Mouse (Mus musculus): ENCODE measurements around the gene Purb. TPM values are rescaled to one million over a fixed set of nuclear protein-coding genes. Genes with fewer than 3 reads are reported as not detected.

Purb gene
- polyA plus RNA-seq (2016; fragmentation: Nextera tagmentation; extraction: Ambion mirVana), result 15.9 and 17.9 TPM in 2 replicates

DNA sequence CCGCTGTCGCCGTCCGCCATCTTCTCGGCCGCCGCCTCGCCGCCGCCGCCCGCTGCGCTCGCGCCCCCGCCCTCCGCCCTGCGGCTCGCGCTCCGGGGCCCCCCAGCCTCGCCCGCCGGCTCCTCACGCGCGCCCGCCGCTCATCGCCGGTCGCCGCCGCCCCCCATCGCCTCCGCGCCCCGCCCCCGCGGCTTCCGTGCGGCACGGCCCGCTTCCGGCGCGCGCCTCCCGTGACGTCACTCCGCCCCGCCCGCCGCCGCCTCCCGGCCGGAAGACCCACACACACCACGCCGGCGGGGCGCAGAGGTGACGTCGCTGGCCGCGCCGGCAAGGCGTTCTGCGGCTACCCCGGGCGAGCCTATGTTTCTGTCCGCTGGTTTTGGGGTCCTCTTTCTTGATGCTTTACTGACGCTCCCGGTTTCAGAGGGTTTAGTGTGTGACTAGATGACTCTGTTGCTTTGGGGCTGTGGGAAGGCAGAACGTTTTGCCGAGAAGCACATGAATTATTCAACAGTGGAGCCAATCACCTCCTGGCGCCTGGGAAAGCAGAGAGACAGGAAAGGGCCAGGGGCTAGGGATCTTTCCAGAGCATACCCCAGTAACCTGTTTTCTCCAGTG lies at the start of gene Purb:
TSS of gene Purb (minus strand) at position 51 of the 618 bp plus-strand sequence.
- H3K4me3 ChIP-seq (replicated peaks), result peak within 1 kb of the TSS; percentile 99
- WGBS, result 0% methylated on average over 30 of the region's 76 CpGs

DNA sequence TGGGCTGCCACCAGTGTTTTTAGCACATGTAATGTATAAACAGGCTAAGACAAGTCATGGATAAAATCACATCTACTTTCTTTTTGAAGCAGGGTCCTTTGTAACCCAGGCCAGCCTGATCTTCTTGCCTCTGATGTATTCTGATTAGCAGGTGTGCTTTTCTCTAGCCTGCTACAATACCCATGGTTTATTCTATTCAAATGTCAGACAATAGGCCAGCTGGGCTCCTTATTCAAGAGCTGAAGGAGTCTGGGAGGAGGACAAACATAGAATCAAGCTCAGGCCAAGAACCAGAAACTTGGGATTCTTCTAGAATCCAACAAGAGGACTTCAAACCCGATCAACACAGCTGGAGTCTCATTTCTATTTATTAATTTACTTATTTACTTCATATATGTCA lies 49.5 kb upstream of the Purb start:
- no peak overlapping the region for H3K9ac ChIP-seq
- no peak overlapping the region for H3K4me2 ChIP-seq
- peaks cover 30% of the 10 kb centered on the region for H3K36me3 ChIP-seq (replicated peaks)
- no peaks in the 10 kb centered on the region for H3K9me3 ChIP-seq
- H3K27ac ChIP-seq, result no peak overlapping the region; the same call in 1 of the 2 replicates
- no peak overlapping the region for H3K4me3 ChIP-seq (replicated peaks)
- WGBS, result 42% methylated on average over 1 of the region's 1 CpGs
- peaks cover 23% of the 10 kb centered on the region for H3K4me1 ChIP-seq
- no peaks in the 10 kb centered on the region for H3K27me3 ChIP-seq
- ATAC-seq (ENCODE audit: low FRiP score), result no peak

More for the DNA sequence above, at the start of gene Purb:
- no peaks in the 10 kb centered on the region for H3K27me3 ChIP-seq
- peak within 1 kb of the TSS; percentile 86 for H3K4me2 ChIP-seq
- peak within 1 kb of the TSS; percentile 95 for H3K9ac ChIP-seq
- peak; percentile 95 for ATAC-seq (ENCODE audit: low FRiP score)
- no peaks in the 10 kb centered on the region for H3K9me3 ChIP-seq
- H3K36me3 ChIP-seq (replicated peaks), result 0 out of 2 replicates have a peak, but pooled peaks cover 6% of the 10 kb centered on the region
- peak within 1 kb of the TSS; percentile 97 for H3K27ac ChIP-seq
- H3K4me1 ChIP-seq, result peaks cover 31% of the 10 kb centered on the region

DNA sequence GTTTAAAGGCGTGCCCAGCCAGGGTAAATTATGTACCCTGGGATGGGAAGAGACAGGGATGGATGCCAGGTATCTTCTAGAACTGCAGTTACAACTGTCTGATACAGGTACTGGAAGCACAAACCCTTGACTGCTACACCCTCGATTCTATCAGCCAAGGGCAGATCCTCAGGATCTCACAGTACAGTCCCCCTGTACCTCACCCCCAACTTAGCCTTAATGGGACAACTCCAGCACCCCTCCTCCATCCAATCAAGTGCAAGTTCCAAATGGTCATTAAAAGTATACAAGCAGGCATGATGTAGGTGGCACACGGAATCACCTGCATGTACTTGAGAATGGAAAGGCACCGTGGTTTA lies 49.1 kb upstream of the Purb start:
- no peak overlapping the region for H3K4me3 ChIP-seq (replicated peaks)
- peak overlapping the region; percentile 51; the same call in 1 of the 2 replicates for H3K27ac ChIP-seq
- H3K36me3 ChIP-seq (replicated peaks), result peaks cover 30% of the 10 kb centered on the region
- no peaks in the 10 kb centered on the region for H3K9me3 ChIP-seq
- H3K9ac ChIP-seq, result no peak overlapping the region
- H3K27me3 ChIP-seq, result no peaks in the 10 kb centered on the region
- no peak overlapping the region for H3K4me2 ChIP-seq
- no peak for ATAC-seq (ENCODE audit: low FRiP score)
- 91% methylated on average over 4 of the region's 4 CpGs for WGBS
- peaks cover 23% of the 10 kb centered on the region for H3K4me1 ChIP-seq

DNA sequence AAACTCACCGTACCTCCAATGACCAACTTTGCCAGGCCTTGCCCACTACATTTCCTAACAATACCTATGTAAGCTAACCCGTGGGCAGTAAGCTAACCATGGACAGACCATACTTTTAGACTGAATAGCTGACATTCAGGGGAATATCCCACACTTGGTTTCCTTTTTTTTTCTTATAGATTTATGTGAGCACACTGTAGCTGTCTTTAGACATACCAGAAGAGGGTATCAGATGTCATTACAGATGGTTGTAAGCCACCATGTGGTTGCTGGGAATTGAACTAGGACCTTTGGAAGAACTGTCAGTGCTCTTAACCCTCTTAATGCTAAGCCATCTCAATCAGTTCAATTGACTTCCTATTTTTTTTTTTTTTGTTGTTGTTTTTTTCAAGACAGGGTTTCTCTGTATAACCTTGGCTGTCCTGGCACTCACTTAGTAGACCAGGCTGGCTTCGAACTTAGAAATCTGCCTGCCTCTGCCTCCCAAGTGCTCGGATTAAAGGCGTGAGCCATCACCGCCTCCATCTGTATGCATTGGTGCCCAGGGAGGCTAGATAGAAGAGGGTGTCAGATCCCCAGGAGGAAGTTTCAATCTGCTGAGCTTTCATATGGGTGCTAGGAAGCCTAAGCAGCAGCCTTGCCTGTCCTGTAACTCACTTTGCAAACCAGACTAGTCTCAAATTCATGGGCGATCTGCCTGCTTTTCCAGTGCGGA lies 48.6 kb upstream of the Purb start:
- no peak overlapping the region for H3K9ac ChIP-seq
- no peak overlapping the region for H3K4me3 ChIP-seq (replicated peaks)
- H3K4me2 ChIP-seq, result no peak overlapping the region
- H3K9me3 ChIP-seq, result no peaks in the 10 kb centered on the region
- WGBS, result 89% methylated on average over 8 of the region's 8 CpGs
- H3K27me3 ChIP-seq, result no peaks in the 10 kb centered on the region
- peak overlapping the region; percentile 51; the same call in 1 of the 2 replicates for H3K27ac ChIP-seq
- peaks cover 30% of the 10 kb centered on the region for H3K36me3 ChIP-seq (replicated peaks)
- peaks cover 23% of the 10 kb centered on the region for H3K4me1 ChIP-seq
- no peak for ATAC-seq (ENCODE audit: low FRiP score)

DNA sequence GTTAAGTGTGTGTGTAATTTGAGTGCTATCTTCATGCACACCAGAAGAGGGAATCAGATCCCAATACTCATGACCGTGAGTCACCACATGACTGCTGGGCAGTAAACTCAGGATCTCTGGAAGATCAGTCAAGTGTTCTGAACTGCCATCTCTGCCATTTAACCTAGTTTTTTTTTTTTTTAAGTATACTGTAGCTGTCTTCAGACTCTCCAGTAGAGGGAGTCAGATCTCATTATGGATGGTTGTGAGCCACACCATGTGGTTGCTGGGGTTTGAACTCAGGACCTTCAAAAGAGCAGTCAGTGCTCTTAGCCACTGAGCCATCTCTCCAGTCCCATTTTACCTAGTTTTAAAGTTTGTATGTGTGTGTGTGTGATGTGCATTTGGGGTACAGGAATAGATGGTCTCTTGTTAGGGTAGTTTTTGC lies 48.0 kb upstream of the Purb start:
- no peak for ATAC-seq (ENCODE audit: low FRiP score)
- WGBS, result 44% methylated on average over 1 of the region's 1 CpGs
- no peaks in the 10 kb centered on the region for H3K27me3 ChIP-seq
- no peaks in the 10 kb centered on the region for H3K9me3 ChIP-seq
- H3K4me2 ChIP-seq, result no peak overlapping the region
- H3K9ac ChIP-seq, result no peak overlapping the region
- H3K4me3 ChIP-seq (replicated peaks), result no peak overlapping the region
- H3K36me3 ChIP-seq (replicated peaks), result peaks cover 30% of the 10 kb centered on the region
- peaks cover 20% of the 10 kb centered on the region for H3K4me1 ChIP-seq
- H3K27ac ChIP-seq, result no peak overlapping the region

DNA sequence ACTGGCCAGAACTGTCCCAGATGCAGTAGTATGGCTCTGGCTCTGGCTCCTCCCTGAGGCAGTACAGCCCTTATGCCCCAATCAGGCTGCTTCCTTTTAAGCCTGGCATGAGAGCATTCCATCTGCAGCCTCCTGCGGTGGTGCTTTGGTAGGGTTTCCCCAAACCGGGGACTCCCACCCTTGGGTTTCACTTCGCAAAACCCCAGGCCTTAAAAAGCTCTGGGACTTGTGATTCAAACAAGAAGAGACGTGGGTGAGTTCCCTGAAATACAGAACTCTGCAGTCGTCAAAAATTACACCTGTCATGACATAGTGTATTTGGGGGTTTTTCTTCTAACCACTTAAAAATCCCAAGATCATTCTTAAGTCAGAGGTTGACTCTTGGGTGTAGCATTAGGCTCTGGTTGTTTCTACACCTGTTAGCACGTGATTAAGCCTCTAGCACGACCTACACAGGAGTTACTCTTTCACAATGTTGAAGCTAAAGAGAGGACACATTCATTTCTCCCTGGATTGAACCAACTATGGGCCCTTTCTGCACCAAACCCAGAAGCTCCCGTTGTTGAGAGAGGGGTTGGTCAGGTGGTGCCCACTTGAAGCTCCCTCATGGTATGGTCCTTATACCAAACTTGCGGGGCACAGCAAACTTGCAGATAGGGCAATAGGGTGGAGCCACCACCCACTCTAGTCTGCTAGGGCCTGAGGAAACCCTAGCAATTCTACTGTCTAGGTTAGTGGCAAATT lies 47.2 kb upstream of the Purb start:
- Histone ChIP-seq H3K4me1 (peaks cover 17% of the 10 kb centered on the region), H3K27ac (no peak overlapping the region), H3K36me3 (replicated peaks) (peaks cover 30% of the 10 kb centered on the region), H3K9me3 (no peaks in the 10 kb centered on the region), H3K4me3 (replicated peaks) (no peak overlapping the region), H3K4me2 (no peak overlapping the region), H3K9ac (no peak overlapping the region), H3K27me3 (no peaks in the 10 kb centered on the region)
- no peak for ATAC-seq (ENCODE audit: low FRiP score)
- WGBS, result 77% methylated on average over 9 of the region's 9 CpGs

DNA sequence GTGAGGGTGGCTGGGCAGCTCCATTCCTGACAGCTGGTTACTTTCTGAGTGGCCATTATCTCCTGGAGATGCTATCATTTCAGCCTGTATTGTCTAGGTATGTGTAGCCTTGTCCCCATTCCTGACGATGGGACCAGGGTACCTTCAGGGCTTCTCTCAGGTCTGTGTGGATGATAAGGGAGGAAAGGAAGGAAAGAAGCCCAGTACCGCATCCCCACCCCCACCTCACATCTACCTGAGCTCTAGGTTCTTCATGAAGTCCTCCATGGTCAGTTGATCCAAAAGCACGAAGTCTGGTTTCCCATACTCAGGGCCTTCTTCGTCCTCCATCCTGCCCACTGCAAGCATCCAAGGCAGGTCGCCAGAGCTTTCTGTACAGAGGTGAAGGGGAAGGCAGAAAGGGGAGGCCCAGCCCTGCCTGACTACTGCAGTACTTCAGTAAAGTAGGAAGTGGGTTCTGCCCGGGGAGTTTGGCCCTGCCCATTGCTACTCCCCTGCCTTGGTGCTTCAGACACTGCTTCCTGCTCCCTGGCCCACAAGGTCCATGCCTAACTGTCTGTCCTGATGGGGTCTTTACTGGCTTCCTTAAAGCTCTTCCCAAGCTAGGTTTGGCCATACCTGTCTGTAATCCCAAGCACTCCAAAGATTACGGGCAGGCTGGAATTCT lies 44.9 kb upstream of the Purb start, which contains the start of gene Myo1g:
TSS of gene Myo1g (minus strand) at position 459 of the 667 bp plus-strand sequence.
- 0 out of 2 replicates have a peak, but pooled peaks cover 2% of the 10 kb centered on the region for H3K4me1 ChIP-seq
- no peaks in the 10 kb centered on the region for H3K27me3 ChIP-seq
- ATAC-seq (ENCODE audit: low FRiP score), result no peak
- WGBS, result 81% methylated on average over 7 of the region's 7 CpGs
- no peak within 1 kb of the TSS for H3K27ac ChIP-seq
- H3K4me3 ChIP-seq (replicated peaks), result no peak within 1 kb of the TSS
- no peaks in the 10 kb centered on the region for H3K9me3 ChIP-seq
- no peak within 1 kb of the TSS for H3K4me2 ChIP-seq
- peaks cover 20% of the 10 kb centered on the region for H3K36me3 ChIP-seq (replicated peaks)
- no peak within 1 kb of the TSS for H3K9ac ChIP-seq

DNA sequence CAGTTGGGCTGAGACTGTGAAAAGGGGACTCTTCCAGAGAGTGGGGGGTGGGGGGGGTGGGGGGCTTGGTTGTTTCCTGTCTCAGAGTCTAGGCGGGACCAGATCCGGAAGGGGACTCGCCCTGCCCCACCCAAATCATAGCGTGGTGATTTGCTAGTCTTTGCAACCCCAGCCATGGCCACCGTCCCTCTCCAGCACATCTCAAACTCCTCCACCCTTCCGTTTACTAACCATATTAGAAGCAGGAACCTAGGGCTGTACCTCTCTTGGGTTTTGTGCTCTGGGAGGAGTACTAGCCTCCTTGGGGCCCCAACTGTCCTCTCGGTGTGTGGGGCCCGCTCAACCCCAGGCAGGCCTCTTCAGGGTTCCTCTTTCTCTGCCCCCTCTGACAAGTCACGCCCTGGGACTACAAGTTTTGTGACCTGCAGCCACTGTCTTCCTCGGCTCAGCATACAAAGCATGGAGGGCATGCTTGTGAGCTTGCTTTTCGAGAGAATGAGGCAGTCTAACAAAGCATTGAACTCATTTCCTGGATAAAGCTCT lies 43.8 kb upstream of the Purb start:
- Histone ChIP-seq H3K9me3 (no peaks in the 10 kb centered on the region), H3K36me3 (replicated peaks) (peaks cover 9% of the 10 kb centered on the region), H3K4me3 (replicated peaks) (no peak overlapping the region), H3K4me2 (no peak overlapping the region), H3K27ac (no peak overlapping the region), H3K27me3 (no peaks in the 10 kb centered on the region), H3K9ac (no peak overlapping the region), H3K4me1 (no peaks in the 10 kb centered on the region)
- 78% methylated on average over 11 of the region's 11 CpGs for WGBS
- no peak for ATAC-seq (ENCODE audit: low FRiP score)

DNA sequence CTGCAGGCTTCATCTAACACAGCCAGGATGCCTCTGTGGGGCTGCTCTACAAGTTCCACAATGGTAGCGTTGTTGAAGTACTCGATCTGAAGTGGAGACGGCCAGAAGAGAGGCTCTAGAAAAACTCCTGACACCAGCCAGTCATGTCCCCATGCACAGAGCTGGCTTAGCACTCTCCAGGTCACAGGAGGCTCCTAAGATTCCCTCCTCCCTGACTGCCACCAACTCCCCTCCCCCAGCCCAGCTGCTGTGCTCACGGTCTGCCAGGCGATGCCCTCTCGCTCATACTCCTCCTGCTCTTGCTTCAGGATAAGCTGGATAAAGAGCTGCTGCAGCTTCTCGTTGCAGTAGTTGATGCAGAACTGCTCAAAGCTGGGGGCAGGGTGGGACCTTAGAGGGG lies 39.1 kb upstream of the Purb start:
- no peak overlapping the region for H3K9ac ChIP-seq
- H3K4me3 ChIP-seq (replicated peaks), result no peak overlapping the region
- H3K4me1 ChIP-seq, result no peaks in the 10 kb centered on the region
- 50% methylated on average over 7 of the region's 7 CpGs for WGBS
- no peaks in the 10 kb centered on the region for H3K36me3 ChIP-seq (replicated peaks)
- no peak for ATAC-seq (ENCODE audit: low FRiP score)
- H3K27me3 ChIP-seq, result no peaks in the 10 kb centered on the region
- no peaks in the 10 kb centered on the region for H3K9me3 ChIP-seq
- H3K4me2 ChIP-seq, result no peak overlapping the region
- no peak overlapping the region for H3K27ac ChIP-seq

DNA sequence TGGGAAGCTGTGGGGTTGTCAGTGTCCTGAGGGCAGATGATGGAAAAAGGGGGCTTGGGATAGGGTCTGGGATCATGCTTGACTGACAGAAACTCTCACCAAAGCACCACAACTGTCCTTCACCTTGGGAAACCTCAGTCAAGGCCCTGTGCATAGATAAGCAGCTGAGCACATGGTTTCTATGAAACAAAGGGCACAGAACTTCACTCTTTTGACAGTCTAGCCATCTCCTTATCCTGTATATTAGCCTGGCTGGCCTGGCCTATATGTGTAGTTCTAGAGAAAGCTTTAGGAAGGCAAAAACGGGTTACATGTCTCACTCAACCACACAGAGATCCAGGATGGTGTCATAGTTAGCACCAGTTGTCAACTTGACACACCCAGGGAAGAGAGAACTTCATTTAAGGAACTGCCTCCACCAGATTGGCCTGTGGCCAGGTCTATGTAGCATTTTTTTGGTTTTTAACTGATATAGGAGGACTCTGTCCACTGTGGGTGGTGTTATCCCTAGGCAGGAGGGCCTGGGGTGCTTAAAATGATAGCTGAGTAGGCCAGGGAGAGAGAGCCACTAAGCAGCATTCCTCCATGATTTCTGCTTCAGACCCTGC lies 32.7 kb upstream of the Purb start:
- Histone ChIP-seq H3K4me3 (replicated peaks) (no peak overlapping the region), H3K27ac (no peak overlapping the region), H3K27me3 (no peaks in the 10 kb centered on the region), H3K4me2 (no peak overlapping the region), H3K36me3 (replicated peaks) (no peaks in the 10 kb centered on the region), H3K4me1 (no peaks in the 10 kb centered on the region), H3K9me3 (no peaks in the 10 kb centered on the region), H3K9ac (no peak overlapping the region)
- ATAC-seq (ENCODE audit: low FRiP score), result no peak
- 64% methylated on average over 1 of the region's 1 CpGs for WGBS

DNA sequence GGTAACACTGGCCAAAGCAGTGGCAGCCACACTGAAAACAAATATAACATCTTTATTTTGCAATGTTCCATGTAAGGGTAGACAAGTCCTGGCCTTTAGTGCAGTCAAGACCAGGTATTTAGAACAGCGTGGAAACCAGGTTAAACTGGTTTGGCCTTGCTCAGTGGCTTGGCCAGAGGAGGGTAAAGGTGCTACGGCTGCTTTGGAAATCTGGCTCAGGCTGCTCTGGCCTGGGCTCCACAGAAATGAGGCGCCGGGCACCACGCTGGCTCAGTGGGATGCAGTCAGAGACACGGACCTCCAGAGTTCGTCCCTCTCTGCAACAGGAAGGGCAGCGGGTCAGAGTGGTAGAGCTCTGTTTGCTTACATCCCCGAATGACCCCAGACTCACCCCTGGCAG lies 30.8 kb upstream of the Purb start:
- 90% methylated on average over 9 of the region's 9 CpGs for WGBS

More for the DNA sequence above, 30.8 kb upstream of the Purb start:
- Histone ChIP-seq H3K4me1 (no peaks in the 10 kb centered on the region), H3K27ac (no peak overlapping the region), H3K4me3 (replicated peaks) (no peak overlapping the region), H3K9me3 (no peaks in the 10 kb centered on the region), H3K36me3 (replicated peaks) (no peaks in the 10 kb centered on the region), H3K4me2 (no peak overlapping the region), H3K27me3 (no peaks in the 10 kb centered on the region), H3K9ac (no peak overlapping the region)
- ATAC-seq (ENCODE audit: low FRiP score), result no peak

Measured in forebrain, embryonic 12.5 days (tissue).